Mouse (Mus musculus) intestine, embryonic 14.5 days (tissue): Measurements from ENCODE around the gene Amph. TPM values are rescaled to one million over a fixed set of nuclear protein-coding genes. Genes with fewer than 3 reads are reported as not detected.
"Not testable (repeated sequence)": the region's sequence is repeated elsewhere in the genome, so short reads cannot be mapped to it uniquely, and the experiment has no call there.

ENCODE experiments used
- ATAC-seq: fragments of 200-750 bp; cut with Nextera tagmentation; replicated peaks from 2 replicates; pipeline ENCODE4 v1.8.0; 2017; ENCODE audit warnings: low read depth, moderate number of reproducible peaks, moderate TSS enrichment, moderate library complexity; ENCODE audit not compliant: low FRiP score, low TSS enrichment
- DNase-seq: peaks from one replicate; pipeline ENCODE4 v3.0.0-alpha.2; 2018; ENCODE audit warnings: low spot score
- H3K27ac ChIP-seq: fragments of 300-500 bp; sonication (generic); 2 replicates; pipeline ENCODE4 v1.5.1; 2014; ENCODE audit warnings: low read depth, mild to moderate bottlenecking, control low read depth
- H3K27me3 ChIP-seq: fragments of 300-500 bp; sonication (generic); replicated peaks from 2 replicates; pipeline ENCODE4 v1.6.1; 2014; ENCODE audit warnings: low read length, control low read depth; ENCODE audit not compliant: control insufficient read depth, insufficient read depth
- H3K36me3 ChIP-seq: fragments of 300-500 bp; sonication (generic); 2 replicates; pipeline ENCODE4 v1.6.1; 2014; ENCODE audit warnings: low read length, control low read depth; ENCODE audit not compliant: control insufficient read depth, insufficient read depth
- H3K4me1 ChIP-seq: fragments of 300-500 bp; sonication (generic); replicated peaks from 2 replicates; pipeline ENCODE4 v1.6.1; 2014; ENCODE audit warnings: low read length, control low read depth, mixed read lengths; ENCODE audit not compliant: control insufficient read depth, insufficient read depth
- H3K4me2 ChIP-seq: fragments of 300-500 bp; sonication (generic); 2 replicates; pipeline ENCODE4 v1.6.1; 2014; ENCODE audit warnings: low read length
- H3K4me3 ChIP-seq: fragments of 300-500 bp; sonication (generic); 2 replicates; pipeline ENCODE4 v1.5.1; 2014; ENCODE audit warnings: low read depth, low read length, control low read depth, mixed read lengths
- H3K9ac ChIP-seq: fragments of 300-500 bp; sonication (generic); 2 replicates; pipeline ENCODE4 v1.6.1; 2014; ENCODE audit warnings: mild to moderate bottlenecking, low read length
- H3K9me3 ChIP-seq: fragments of 300-500 bp; sonication (generic); 2 replicates; pipeline ENCODE4 v1.6.1; 2016; ENCODE audit warnings: low read length, control low read depth; ENCODE audit not compliant: control insufficient read depth
- WGBS: fragments of 180-500 bp; shearing (Covaris S2); extraction: QIAGEN DNeasy Blood & Tissue Kit; methylation state at CpG from one replicate; pipeline ENCODE4 v1.1.7; 2014; 5-methylcytosine and 5-hydroxymethylcytosine counted together
- polyA plus RNA-seq: library from polyadenylated mRNA; unstranded; fragments of >200 nt; fragmentation: Nextera tagmentation; extraction: Ambion mirVana; gene quantifications from 2 replicates; pipeline ENCODE4 v1.2.1, GENCODE M21; 2014

The Amph gene
- 3.3 and 4.1 TPM in 2 replicates for polyA plus RNA-seq

GRCm38 (mm10) chr13:18948171-18949028 is at the start of gene Amph:
Amph (plus strand) TSS chr13:18948205.
- DNase-seq (peak; percentile 75), ATAC-seq (peak; percentile 90)
- Histone ChIP-seq H3K4me2 (peak within 1 kb of the TSS; percentile 95), H3K27ac (no peak within 1 kb of the TSS), H3K36me3 (no peaks in the 10 kb centered on the region), H3K4me3 (peak within 1 kb of the TSS; percentile 60), H3K9me3 (no peaks in the 10 kb centered on the region), H3K9ac (peak within 1 kb of the TSS; percentile 42; the same call in 1 of the 2 replicates), H3K4me1 (peaks cover 10% of the 10 kb centered on the region; the same call in 1 of the 2 replicates), H3K27me3 (no peaks in the 10 kb centered on the region)
- 1% methylated on average over 69 of the region's 70 CpGs for WGBS

DNA sequence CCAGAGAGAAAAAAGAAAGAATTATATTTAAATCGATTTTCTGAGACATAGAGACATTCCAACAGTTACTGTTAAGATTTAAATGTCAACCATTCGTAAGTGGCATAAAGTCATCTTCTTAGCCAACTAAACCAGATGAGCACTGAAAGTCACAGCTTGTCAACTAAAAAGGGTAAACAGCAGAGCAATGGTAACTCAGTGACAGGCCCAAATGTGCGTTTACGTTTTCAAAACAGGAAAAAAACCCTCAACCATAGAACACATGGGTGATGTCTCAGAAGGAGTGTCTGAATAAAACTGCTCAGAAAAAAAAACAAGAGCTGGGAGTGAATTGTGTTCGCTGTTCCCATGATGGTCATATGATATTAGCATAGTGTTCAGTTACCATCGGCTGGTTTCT is 44.4 kb upstream of the Amph start:
- no peak for ATAC-seq
- Histone ChIP-seq H3K9me3 (no peaks in the 10 kb centered on the region), H3K36me3 (no peaks in the 10 kb centered on the region), H3K27me3 (no peaks in the 10 kb centered on the region), H3K27ac (no peak overlapping the region), H3K4me1 (no peaks in the 10 kb centered on the region), H3K4me3 (no peak overlapping the region), H3K9ac (no peak overlapping the region), H3K4me2 (no peak overlapping the region)
- DNase-seq: no peak
- 89% methylated on average over 6 of the region's 6 CpGs for WGBS

DNA sequence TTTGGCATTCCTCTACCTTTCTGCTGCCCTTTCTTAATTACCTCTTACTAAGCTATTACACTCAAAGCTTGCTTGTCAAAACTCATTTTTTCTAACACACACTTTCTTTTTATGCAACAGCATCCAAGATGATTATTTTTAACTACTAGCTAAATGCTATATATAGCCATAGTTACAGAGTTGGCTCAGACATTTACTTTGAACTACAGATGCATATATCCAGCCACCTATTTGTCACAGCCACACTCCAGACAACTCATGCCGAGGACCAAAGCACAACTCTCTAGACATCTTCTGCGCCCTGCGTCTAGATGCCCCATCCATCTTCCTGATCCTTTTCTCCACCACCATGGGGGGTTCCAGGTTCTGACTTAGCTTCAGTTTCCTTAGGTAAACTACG is 33.2 kb upstream of the Amph start:
- Histone ChIP-seq H3K27me3 (no peaks in the 10 kb centered on the region), H3K4me1 (no peaks in the 10 kb centered on the region), H3K9ac (no peak overlapping the region), H3K4me2 (no peak overlapping the region), H3K36me3 (no peaks in the 10 kb centered on the region), H3K4me3 (no peak overlapping the region), H3K9me3 (no peaks in the 10 kb centered on the region), H3K27ac (no peak overlapping the region)
- 80% methylated on average over 4 of the region's 4 CpGs for WGBS
- DNase-seq (no peak), ATAC-seq (no peak)

DNA sequence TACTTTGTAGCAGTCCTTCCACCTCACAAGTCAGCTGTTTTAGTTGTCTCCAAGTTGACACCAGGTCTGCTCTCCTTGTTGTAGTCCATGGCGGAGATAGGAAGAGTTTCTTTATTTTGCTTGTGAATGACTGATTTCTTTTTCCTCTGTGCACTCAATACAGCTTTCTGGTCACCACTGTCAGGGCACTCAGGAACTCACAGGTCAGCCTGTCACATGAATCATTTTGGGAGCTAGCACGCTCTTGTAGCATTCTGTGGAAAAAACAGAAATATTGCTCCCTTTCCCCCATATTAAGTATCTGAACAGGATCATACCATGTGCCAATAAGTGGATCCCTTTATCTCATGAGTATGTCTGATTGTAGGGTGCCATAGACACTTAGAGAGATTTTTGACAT is 14.8 kb upstream of the Amph start:
- not testable (repeated sequence) for ATAC-seq

GRCm38 (mm10) chr13:18947686-18948085 is 319 bp upstream of the Amph start:
- Histone ChIP-seq H3K27ac (no peak overlapping the region), H3K27me3 (no peaks in the 10 kb centered on the region), H3K4me1 (peaks cover 10% of the 10 kb centered on the region; the same call in 1 of the 2 replicates), H3K36me3 (no peaks in the 10 kb centered on the region), H3K4me3 (peak overlapping the region; percentile 60), H3K9ac (no peak overlapping the region), H3K9me3 (no peaks in the 10 kb centered on the region), H3K4me2 (peak overlapping the region; percentile 95)
- 15% methylated on average over 5 of the region's 5 CpGs for WGBS
- DNase-seq (no peak), ATAC-seq (no peak)

More for the DNA sequence above, 14.8 kb upstream of the Amph start:
- not testable (repeated sequence) for H3K9me3 ChIP-seq, H3K27ac ChIP-seq, H3K4me2 ChIP-seq, H3K36me3 ChIP-seq, H3K4me3 ChIP-seq, H3K27me3 ChIP-seq, DNase-seq, H3K4me1 ChIP-seq, H3K9ac ChIP-seq
- 100% methylated on average over 1 of the region's 2 CpGs for WGBS

- Histone ChIP-seq H3K27me3 (no peaks in the 10 kb centered on the region), H3K4me3 (peak overlapping the region; percentile 60), H3K36me3 (no peaks in the 10 kb centered on the region), H3K4me2 (peak overlapping the region; percentile 95), H3K4me1 (peaks cover 10% of the 10 kb centered on the region; the same call in 1 of the 2 replicates), H3K9ac (peak overlapping the region; percentile 42; the same call in 1 of the 2 replicates), H3K27ac (no peak overlapping the region), H3K9me3 (no peaks in the 10 kb centered on the region)
- ATAC-seq (0 out of 2 replicates have a peak, but pooled peaks have one; percentile 6), DNase-seq (no peak)
- WGBS: under 1% methylated on average over 5 of the region's 5 CpGs
Observed at GRCm38 (mm10) chr13:18949029-18949350, 985 bp downstream of the Amph start.

- H3K4me1 ChIP-seq: peaks cover 10% of the 10 kb centered on the region; the same call in 1 of the 2 replicates
- H3K36me3 ChIP-seq: no peaks in the 10 kb centered on the region
- no peak overlapping the region for H3K27ac ChIP-seq
- no peak overlapping the region for H3K4me3 ChIP-seq
- no peaks in the 10 kb centered on the region for H3K27me3 ChIP-seq
- H3K9me3 ChIP-seq: no peaks in the 10 kb centered on the region
- peak; percentile 51 for DNase-seq
- no peak overlapping the region for H3K9ac ChIP-seq
- peak overlapping the region; percentile 95; the same call in 1 of the 2 replicates for H3K4me2 ChIP-seq
- 27% methylated on average over 11 of the region's 11 CpGs for WGBS
- no peak for ATAC-seq
Observed at GRCm38 (mm10) chr13:18949626-18950200, 1.7 kb downstream of the Amph start.

GRCm38 (mm10) chr13:18953575-18953974 is 5.6 kb downstream of the Amph start:
- no peaks in the 10 kb centered on the region for H3K27me3 ChIP-seq
- no peak overlapping the region for H3K4me2 ChIP-seq
- H3K9ac ChIP-seq: no peak overlapping the region
- ATAC-seq (no peak), DNase-seq (no peak)
- 90% methylated on average over 4 of the region's 4 CpGs for WGBS
- H3K27ac ChIP-seq: no peak overlapping the region
- peaks cover 7% of the 10 kb centered on the region; the same call in 1 of the 2 replicates for H3K4me1 ChIP-seq
- no peaks in the 10 kb centered on the region for H3K9me3 ChIP-seq
- H3K36me3 ChIP-seq: no peaks in the 10 kb centered on the region
- H3K4me3 ChIP-seq: no peak overlapping the region
